Mouse (Mus musculus): ENCODE measurements at regions not wholly inside any gene's neighbourhood (a gene's known extent, or its start where the extent isn't known, plus 50 kb on each side); places are given as distances from the start of the nearest gene placed in this dataset.
A peak's percentile ranks its signal among the peaks of the same experiment; 100 is the strongest.

- DNase-seq: no peak
Measured at GRCm38 (mm10) chr1:64198781-64199180, 76.7 kb upstream of the Klf7 start.

- no peak for DNase-seq
Measured at GRCm38 (mm10) chr1:64198322-64198721, 76.2 kb upstream of the Klf7 start.

GRCm38 (mm10) chr1:64195970-64196491, 73.9 kb upstream of the Klf7 start:
- peak; percentile 27 to 56 for DNase-seq

- DNase-seq: no peak
Measured at GRCm38 (mm10) chr1:64195294-64195693, 73.2 kb upstream of the Klf7 start.

GRCm38 (mm10) chr1:64193150-64193838, 71.2 kb upstream of the Klf7 start:
- peak in 1 of 2 experiments; percentile 19 for DNase-seq

- no peak for DNase-seq
Measured at GRCm38 (mm10) chr1:64192736-64193135, 70.7 kb upstream of the Klf7 start.

- DNase-seq: peak in 1 of 2 experiments; percentile 38
Measured at GRCm38 (mm10) chr1:64191242-64192220, 69.4 kb upstream of the Klf7 start.

- DNase-seq: no peak
Measured at GRCm38 (mm10) chr1:64190705-64191104, 68.6 kb upstream of the Klf7 start.

GRCm38 (mm10) chr1:64190097-64190496, 68.0 kb upstream of the Klf7 start:
- DNase-seq: peak in 1 of 2 experiments; percentile 19

- peak in 1 of 2 experiments; percentile 31 for DNase-seq
Measured at GRCm38 (mm10) chr1:64189471-64189870, 67.4 kb upstream of the Klf7 start.

- no peak for DNase-seq
Measured at GRCm38 (mm10) chr1:64187796-64188513, 65.9 kb upstream of the Klf7 start.

GRCm38 (mm10) chr1:64173708-64174107, 51.6 kb upstream of the Klf7 start:
- DNase-seq: no peak

GRCm38 (mm10) chr1:64172122-64172521, 50.0 kb upstream of the Klf7 start:
- DNase-seq: no peak
